ENCODE assay signal across 17 mouse cellular contexts in the genomic region with DNA sequence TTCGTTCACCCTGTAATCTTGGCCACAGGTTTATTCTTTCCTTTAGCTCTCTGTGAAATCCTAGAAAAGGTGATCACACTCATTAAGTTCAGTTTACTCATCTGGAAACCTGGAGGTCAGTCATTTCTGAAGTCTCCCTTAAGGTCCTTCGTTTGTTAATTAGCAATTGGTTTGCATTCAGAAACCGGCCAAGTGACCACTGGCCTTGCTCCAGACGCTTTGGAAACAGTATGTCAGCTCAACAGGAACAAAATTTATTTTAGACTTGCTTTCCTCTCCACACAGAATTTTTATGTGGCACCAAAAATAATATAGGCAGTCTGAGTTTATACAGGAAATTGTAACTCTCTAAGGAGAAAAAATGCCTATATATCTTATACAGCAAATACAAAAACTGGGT.
A peak's percentile ranks its signal among the peaks of the same experiment; 100 is the strongest.
DNase-seq lines count a peak whose midpoint lies in the region; TF ChIP-seq lines count a peak whose summit lies in the region.
"Had no signal": no experiment of that assay in that cellular context is flagged by ENCODE, and none has a peak within 500 bp of the region (broad histone marks: within the 10 kb centered on the region; RNA-seq: fewer than 3 reads in every experiment).

No protein-coding gene starts in this region.

- 19% methylated on average over 4 of the region's 4 CpGs for WGBS in kidney, adult 2 months

- H3K27me3 ChIP-seq in kidney, adult 2 months (replicated peaks; ENCODE audit: control insufficient read depth, insufficient read depth, low read length): no peaks in the 10 kb centered on the region
- H3K27me3 ChIP-seq: embryonic facial prominence, embryonic 12.5 days; forebrain, embryonic 15.5 days; heart, embryonic 15.5 days; hindbrain, embryonic 13.5 days had no signal

- no peaks in the 10 kb centered on the region for H3K36me3 ChIP-seq in kidney, adult 2 months (ENCODE audit: control insufficient read depth, insufficient read depth, low read length)
- H3K36me3 ChIP-seq: embryonic facial prominence, embryonic 12.5 days; forebrain, embryonic 15.5 days; heart, embryonic 15.5 days; hindbrain, embryonic 13.5 days had no signal

- peak; percentile 35 to 54 for DNase-seq in cerebellum, postnatal 10 days
- DNase-seq in cerebellum, adult 9-11 months: no peak
- peak; percentile 4 for DNase-seq in kidney, adult 2 months
- no peak for DNase-seq in kidney, postnatal 25 days
- DNase-seq in right cerebral cortex, postnatal 10 days (ENCODE audit: low spot score in 2 of 2): peak; percentile 37 to 38
- DNase-seq in right cerebral cortex, adult 2 months (ENCODE audit: low spot score in 2 of 2): no peak
- no peak for DNase-seq in ovary, postnatal 14 days (ENCODE audit: low spot score)
- DNase-seq: adrenal gland, adult 8-10 months; adrenal gland, postnatal 36 days; gastrocnemius, postnatal 14 days; heart, adult 2 months; heart, postnatal 14 days had no signal

- no peaks in the 10 kb centered on the region for H3K4me1 ChIP-seq in kidney, adult 2 months (ENCODE audit: control insufficient read depth, insufficient read depth, low read length)
- H3K4me1 ChIP-seq: embryonic facial prominence, embryonic 12.5 days; forebrain, embryonic 15.5 days; heart, embryonic 15.5 days; hindbrain, embryonic 13.5 days had no signal

- no peak for TF ChIP-seq POLR2A in kidney, adult 2 months (IDR thresholded peaks at IDR 0.05; ENCODE audit: low read depth, low read length)

- TF ChIP-seq CTCF in kidney, adult 2 months (conservative IDR thresholded peaks at IDR 0.05; ENCODE audit: insufficient read depth, insufficient read length, low read depth, low read length): no peak

- no peak overlapping the region for H3K27ac ChIP-seq in kidney, adult 2 months (ENCODE audit: insufficient read depth, low read depth, low read length)
- H3K27ac ChIP-seq: embryonic facial prominence, embryonic 12.5 days; forebrain, embryonic 15.5 days; heart, adult 2 months; heart, embryonic 15.5 days; hindbrain, embryonic 13.5 days; hindbrain, postnatal 0 days had no signal

- no peak overlapping the region for H3K4me3 ChIP-seq in kidney, adult 2 months (ENCODE audit: insufficient read depth, low read depth, low read length)
- H3K4me3 ChIP-seq: embryonic facial prominence, embryonic 12.5 days; forebrain, embryonic 15.5 days; heart, adult 2 months; heart, embryonic 15.5 days; hindbrain, embryonic 13.5 days had no signal

Comparison
In these comparisons a context has a peak if more than half of its experiments do, and no peak if none do; other contexts are left out.
1. DNase-seq: peak in cerebellum, postnatal 10 days (2 of 2), kidney, adult 2 months (single experiment) and right cerebral cortex, postnatal 10 days (2 of 2); none in cerebellum, adult 9-11 months (single experiment), kidney, postnatal 25 days (0 of 2), right cerebral cortex, adult 2 months (0 of 2) and ovary, postnatal 14 days (single experiment).